Mouse (Mus musculus) neutrophil, adult 65 days (primary cell): Measurements from ENCODE around the gene Olfr926. TPM values are rescaled to one million over a fixed set of nuclear protein-coding genes. Genes with fewer than 3 reads are reported as not detected.

Source experiments
- total RNA-seq: library from RNA; stranded (reverse); gene quantifications from 2 replicates; pipeline ENCODE4 v1.2.4, GENCODE M21; 2023

Gene Olfr926
- not detected in 2 replicates for total RNA-seq

GRCm38 (mm10) chr9:38876826-38877225 lies at the start of gene Olfr926:
Gene Olfr926 (plus strand): TSS chr9:38877126.

GRCm38 (mm10) chr9:38844149-38844548 lies 32.8 kb upstream of the Olfr926 start, which contains the start of gene Olfr924:
Gene Olfr924 (plus strand): TSS chr9:38844449.

GRCm38 (mm10) chr9:38854760-38855159 lies 22.2 kb upstream of the Olfr926 start, which contains the start of gene Olfr26:
Gene Olfr26 (plus strand): TSS chr9:38855060.

Other genes starting within 250 kb of the Olfr926 start
- gene Olfr916, start 217.3 kb upstream of the Olfr926 start, total RNA-seq, result not detected in 2 replicates
- not detected in 2 replicates for gene Olfr917, start 211.3 kb upstream of the Olfr926 start, total RNA-seq
- gene Olfr918, start 202.5 kb upstream of the Olfr926 start, total RNA-seq, result not detected in 2 replicates
- gene Olfr919, start 173.5 kb upstream of the Olfr926 start, total RNA-seq, result not detected in 2 replicates
- 24.1 and 27.6 TPM in 2 replicates for gene Vwa5a, start 158.9 kb upstream of the Olfr926 start, total RNA-seq
- gene Olfr920, start 124.8 kb upstream of the Olfr926 start, total RNA-seq, result 0.16 TPM in 1 of 2 replicates, not detected in the other
- not detected in 2 replicates for gene Olfr921, start 104.1 kb upstream of the Olfr926 start, total RNA-seq
- not detected in 2 replicates for gene Olfr922, start 62.5 kb upstream of the Olfr926 start, total RNA-seq
- not detected in 2 replicates for gene Olfr923, start 50.6 kb upstream of the Olfr926 start, total RNA-seq
- not detected in 2 replicates for gene Olfr924, start 32.7 kb upstream of the Olfr926 start, total RNA-seq
- not detected in 2 replicates for gene Olfr26, start 22.1 kb upstream of the Olfr926 start, total RNA-seq
- not detected in 2 replicates for gene Olfr930, start 52.7 kb downstream of the Olfr926 start, total RNA-seq
- gene Olfr933, start 95.2 kb downstream of the Olfr926 start, total RNA-seq, result not detected in 2 replicates
- not detected in 2 replicates for gene Olfr934, start 111.2 kb downstream of the Olfr926 start, total RNA-seq
- gene Olfr935, start 122.6 kb downstream of the Olfr926 start, total RNA-seq, result not detected in 2 replicates
- not detected in 2 replicates for gene Olfr146, start 146.3 kb downstream of the Olfr926 start, total RNA-seq
- not detected in 2 replicates for gene Olfr937, start 187.8 kb downstream of the Olfr926 start, total RNA-seq
- not detected in 2 replicates for gene Olfr938, start 201.8 kb downstream of the Olfr926 start, total RNA-seq